Mouse (Mus musculus): ENCODE data around the gene Neurl4.

- TF ChIP-seq CTCF (conservative IDR thresholded peaks at IDR 0.05; ENCODE audit: low read length) (no peak), NANOG (IDR thresholded peaks at IDR 0.05; ENCODE audit: borderline replicate concordance, low read length) (no peak)
Observed at GRCm38 (mm10) chr11:69961841-69962240, 61.0 kb downstream of the Neurl4 start.

All from E14TG2a.4 (cell line).